ENCODE assay signal across 27 mouse cellular contexts in genomic region chr2:121142415-121142814, GRCm38 (mm10). TPM values are rescaled to one million over a fixed set of nuclear protein-coding genes. Genes with fewer than 3 reads are reported as not detected.
A peak's percentile ranks its signal among the peaks of the same experiment; 100 is the strongest.
DNase-seq lines count a peak whose midpoint lies in the region; ATAC-seq and TF ChIP-seq lines count a peak whose summit lies in the region.
"Had no signal": no experiment of that assay in that cellular context is flagged by ENCODE, and none has a peak within 500 bp of the region (broad histone marks: within the 10 kb centered on the region; RNA-seq: fewer than 3 reads in every experiment).

No protein-coding gene starts in this region.

- no peak overlapping the region for H3K4me3 ChIP-seq in C2C12 (ENCODE audit: insufficient read depth, poor library complexity, severe bottlenecking)
- H3K4me3 ChIP-seq in kidney, embryonic 16.5 days (ENCODE audit: low read length), result no peak overlapping the region
- H3K4me3 ChIP-seq: forebrain, embryonic 13.5 days; heart, embryonic 12.5 days; heart, embryonic 15.5 days; hindbrain, embryonic 15.5 days had no signal

- no peak overlapping the region for H3K27ac ChIP-seq in kidney, embryonic 16.5 days (ENCODE audit: low read length)
- H3K27ac ChIP-seq: forebrain, embryonic 10.5 days; forebrain, embryonic 13.5 days; heart, embryonic 15.5 days; hindbrain, embryonic 15.5 days had no signal

- TF ChIP-seq CTCF in C2C12 (IDR thresholded peaks at IDR 0.05; ENCODE audit: control insufficient read depth, insufficient read depth, insufficient read length), result no peak

- H3K36me3 ChIP-seq in C2C12 (ENCODE audit: control insufficient read depth, insufficient read depth), result no peaks in the 10 kb centered on the region
- H3K36me3 ChIP-seq in kidney, embryonic 16.5 days (ENCODE audit: insufficient read depth, low read length), result peaks cover 22% of the 10 kb centered on the region

- peaks cover 24% of the 10 kb centered on the region for H3K4me1 ChIP-seq in kidney, embryonic 16.5 days (ENCODE audit: insufficient read depth, low read length)

- H3K9ac ChIP-seq in kidney, embryonic 16.5 days (replicated peaks; ENCODE audit: low read length), result no peak overlapping the region
- H3K9ac ChIP-seq: forebrain, embryonic 13.5 days; heart, embryonic 12.5 days; hindbrain, embryonic 15.5 days had no signal

- no peaks in the 10 kb centered on the region for H3K27me3 ChIP-seq in C2C12 (ENCODE audit: control insufficient read depth, insufficient read depth, insufficient read length)
- H3K27me3 ChIP-seq in kidney, embryonic 16.5 days (ENCODE audit: insufficient read depth, low read length), result no peaks in the 10 kb centered on the region
- H3K27me3 ChIP-seq: forebrain, embryonic 13.5 days; heart, embryonic 12.5 days; heart, embryonic 15.5 days; hindbrain, embryonic 15.5 days; Patski had no signal

- DNase-seq in cerebellum, adult 9-10 months, result peak; percentile 21
- DNase-seq in cerebellum, adult 8-10 months, result no peak
- DNase-seq in MEL-GATA-1-ER (ENCODE audit: extremely low read depth, low read depth), result peak; percentile 8
- DNase-seq in thymus, postnatal 0 days (ENCODE audit: low spot score), result no peak
- DNase-seq: adrenal gland, adult 2 months; adrenal gland, postnatal 14 days; cerebellum, adult 11 months; cerebellum, adult 2 months; cerebellum, postnatal 14 days; gastrocnemius, postnatal 10 days; gastrocnemius, postnatal 36 days; heart, postnatal 10 days; heart, postnatal 36 days; kidney, adult 2 months had no signal

- H3K79me3 ChIP-seq in C2C12 (ENCODE audit: low read depth), result peaks cover 4% of the 10 kb centered on the region

- ATAC-seq in kidney, embryonic 16.5 days (ENCODE audit: low FRiP score, low TSS enrichment), result no peak
- ATAC-seq: forebrain, embryonic 13.5 days; forebrain, embryonic 16.5 days; intestine, postnatal 0 days; Patski had no signal

- H3ac ChIP-seq in C2C12 (ENCODE audit: control insufficient read depth, insufficient read length, low read depth), result no peak overlapping the region

- no peaks in the 10 kb centered on the region for H3K79me2 ChIP-seq in C2C12 (ENCODE audit: control insufficient read depth, insufficient read depth)

- H3K9me3 ChIP-seq in kidney, embryonic 16.5 days (ENCODE audit: low read length), result peaks cover 8% of the 10 kb centered on the region; the same call in 1 of the 2 replicates
- H3K9me3 ChIP-seq: forebrain, embryonic 13.5 days; heart, embryonic 15.5 days; hindbrain, embryonic 15.5 days had no signal

- no peak overlapping the region for H3K4me2 ChIP-seq in kidney, embryonic 16.5 days (replicated peaks; ENCODE audit: low read depth, low read length)
- H3K4me2 ChIP-seq: heart, embryonic 12.5 days; heart, embryonic 15.5 days had no signal

- 72% methylated on average over 2 of the region's 2 CpGs for WGBS in kidney, embryonic 16.5 days

TF ChIP-seq in C2C12, 6 proteins besides CTCF, POLR2A, EP300 and RAD21:
- TF ChIP-seq MYOD1 (IDR thresholded peaks at IDR 0.05; ENCODE audit: control insufficient read depth, insufficient read length, low read depth), result no peak
- peak; percentile 12 for TF ChIP-seq USF1 (IDR thresholded peaks at IDR 0.05; ENCODE audit: low read depth)
- no peak for TF ChIP-seq MYOG (IDR thresholded peaks at IDR 0.05; ENCODE audit: control insufficient read depth, extremely low read depth, insufficient read length)
- TF ChIP-seq FOSL1 (IDR thresholded peaks at IDR 0.05; ENCODE audit: insufficient read depth, low read length, poor library complexity, severe bottlenecking), result no peak
- no peak for TF ChIP-seq CEBPB (IDR thresholded peaks at IDR 0.05; ENCODE audit: low read depth)
- no peak for TF ChIP-seq MAX (IDR thresholded peaks at IDR 0.05)
TF ChIP-seq in C2C12: peak in this region for 1.

RNA-seq across cellular contexts. Expression of gene Lcmt2, which starts 2.0 kb away (rescaled TPM):
- polyA plus RNA-seq in C2C12 (2012; fragmentation: generic; extraction: Trizol), result 3.6 TPM
- polyA plus RNA-seq in kidney, embryonic 16.5 days (2015; fragmentation: Nextera tagmentation; extraction: Ambion mirVana), result 26.3 and 28.4 TPM in 2 replicates
- polyA plus RNA-seq in thymus, postnatal 0 days (2015; fragmentation: Nextera tagmentation; extraction: Ambion mirVana), result 23.4 and 25.5 TPM in 2 replicates

RNA-seq across cellular contexts. Expression of gene Adal, which starts 2.2 kb away (rescaled TPM):
- 1.6 TPM for polyA plus RNA-seq in C2C12 (2012; fragmentation: generic; extraction: Trizol)
- 23.9 and 26.2 TPM in 2 replicates for polyA plus RNA-seq in kidney, embryonic 16.5 days (2015; fragmentation: Nextera tagmentation; extraction: Ambion mirVana)
- polyA plus RNA-seq in thymus, postnatal 0 days (2015; fragmentation: Nextera tagmentation; extraction: Ambion mirVana), result 20.3 and 21.3 TPM in 2 replicates

RNA-seq across cellular contexts. Expression of gene Tubgcp4, which starts 28.0 kb away (rescaled TPM):
- polyA plus RNA-seq in C2C12 (2012; fragmentation: generic; extraction: Trizol), result 16.7 TPM
- 56.9 and 69.4 TPM in 2 replicates for polyA plus RNA-seq in kidney, embryonic 16.5 days (2015; fragmentation: Nextera tagmentation; extraction: Ambion mirVana)
- 45.5 and 51.2 TPM in 2 replicates for polyA plus RNA-seq in thymus, postnatal 0 days (2015; fragmentation: Nextera tagmentation; extraction: Ambion mirVana)

RNA-seq across cellular contexts. Expression of gene Zscan29, which starts 28.5 kb away (rescaled TPM):
- polyA plus RNA-seq in C2C12 (2012; fragmentation: generic; extraction: Trizol), result 3.1 TPM
- 12.1 and 15.6 TPM in 2 replicates for polyA plus RNA-seq in kidney, embryonic 16.5 days (2015; fragmentation: Nextera tagmentation; extraction: Ambion mirVana)
- polyA plus RNA-seq in thymus, postnatal 0 days (2015; fragmentation: Nextera tagmentation; extraction: Ambion mirVana), result 9.4 and 11.5 TPM in 2 replicates

RNA-seq across cellular contexts. Expression of gene Tgm7, which starts 32.8 kb away (rescaled TPM):
- not detected for polyA plus RNA-seq in C2C12 (2012; fragmentation: generic; extraction: Trizol)
- polyA plus RNA-seq in kidney, embryonic 16.5 days (2015; fragmentation: Nextera tagmentation; extraction: Ambion mirVana), result 0.28 and 0.30 TPM in 2 replicates
- 0.37 and 0.38 TPM in 2 replicates for polyA plus RNA-seq in thymus, postnatal 0 days (2015; fragmentation: Nextera tagmentation; extraction: Ambion mirVana)
- polyA plus RNA-seq: adrenal gland, adult 2 months; embryonic facial prominence, embryonic 11.5 days; embryonic facial prominence, embryonic 14.5 days; forebrain, embryonic 10.5 days; forebrain, embryonic 13.5 days; forebrain, embryonic 16.5 days; heart, embryonic 12.5 days; heart, embryonic 15.5 days; hindbrain, embryonic 11.5 days; hindbrain, embryonic 15.5 days; intestine, postnatal 0 days; Patski had no signal

Comparison
In these comparisons a context has a peak if more than half of its experiments do, and no peak if none do; other contexts are left out.
1. DNase-seq: peak in cerebellum, adult 9-10 months (single experiment) and MEL-GATA-1-ER (single experiment); none in cerebellum, adult 8-10 months (single experiment) and thymus, postnatal 0 days (single experiment).